Comparison of ENCODE assay signal across 23 mouse cellular contexts in genomic region chr4:95230461-95230860, GRCm38 (mm10).
A peak's percentile ranks its signal among the peaks of the same experiment; 100 is the strongest.
DNase-seq lines count a peak whose midpoint lies in the region; ATAC-seq and TF ChIP-seq lines count a peak whose summit lies in the region.
"Had no signal": no experiment of that assay in that cellular context is flagged by ENCODE, and none has a peak within 500 bp of the region (broad histone marks: within the 10 kb centered on the region; RNA-seq: fewer than 3 reads in every experiment).

No protein-coding gene starts in this region.

- no peak overlapping the region for H3K4me3 ChIP-seq in liver, adult 2 months (ENCODE audit: insufficient read depth, low read depth, low read length)
- H3K4me3 ChIP-seq in liver, embryonic 11.5 days (ENCODE audit: low read depth, low read length), result no peak overlapping the region
- H3K4me3 ChIP-seq: heart, adult 2 months; heart, embryonic 15.5 days; liver, embryonic 13.5 days; myocyte had no signal

- DNase-seq in liver, adult 2 months (ENCODE audit: extremely low read depth, low read depth, low spot score), result peak; percentile 38
- DNase-seq in liver, embryonic 11.5 days (ENCODE audit: low spot score), result no peak
- peak; percentile 27 to 62 for DNase-seq in monocyte, adult 2 months (ENCODE audit: low read depth in 1 of 2, low spot score in 2 of 2)
- no peak for DNase-seq in ovary, postnatal 36 days (ENCODE audit: low spot score)
- no peak for DNase-seq in urinary bladder, postnatal 14 days (ENCODE audit: low spot score)
- DNase-seq in kidney, postnatal 36 days, result no peak
- DNase-seq: adrenal gland, postnatal 10 days; cerebellum, adult 11 months; cerebellum, postnatal 25 days; heart, adult 2 months; kidney, adult 2 months; kidney, postnatal 25 days; liver, embryonic 13.5 days; right cerebral cortex, postnatal 14 days; thymus, adult 18-20 months; thymus, postnatal 4 days had no signal

- H3K36me3 ChIP-seq in liver, adult 2 months (ENCODE audit: control insufficient read depth, insufficient read depth, low read length), result no peaks in the 10 kb centered on the region
- H3K36me3 ChIP-seq in liver, embryonic 11.5 days (ENCODE audit: control insufficient read depth, insufficient read depth, low read length), result no peaks in the 10 kb centered on the region
- H3K36me3 ChIP-seq: heart, embryonic 15.5 days; liver, embryonic 13.5 days had no signal

- no peak overlapping the region for H3K4me2 ChIP-seq in liver, embryonic 11.5 days
- H3K4me2 ChIP-seq: heart, embryonic 15.5 days; liver, embryonic 13.5 days; midbrain, embryonic 11.5 days had no signal

- no peak overlapping the region for H3K27ac ChIP-seq in liver, adult 2 months (replicated peaks; ENCODE audit: insufficient read depth, low read depth, low read length)
- H3K27ac ChIP-seq in liver, embryonic 11.5 days (ENCODE audit: low read depth, low read length), result no peak overlapping the region
- H3K27ac ChIP-seq: heart, adult 2 months; heart, embryonic 15.5 days; liver, embryonic 13.5 days had no signal

- no peaks in the 10 kb centered on the region for H3K79me2 ChIP-seq in liver, adult 2 months (ENCODE audit: control insufficient read depth, insufficient read depth, low read length)

- H3K9me3 ChIP-seq in liver, embryonic 11.5 days (ENCODE audit: control insufficient read depth, low read length), result no peaks in the 10 kb centered on the region
- H3K9me3 ChIP-seq: heart, embryonic 15.5 days; liver, embryonic 13.5 days had no signal

- no peak for ATAC-seq in liver, embryonic 11.5 days (replicated peaks; ENCODE audit: low FRiP score)
- peak; percentile 68 for ATAC-seq in activated CD4-positive, CD25-positive, alpha-beta regulatory T cell, adult 4 months
- ATAC-seq in common myeloid progenitor, adult 5-6 weeks (replicated peaks; ENCODE audit: low read depth, poor library complexity, severe bottlenecking), result peak; percentile 85
- ATAC-seq: lung, postnatal 0 days; Patski had no signal

- no peak for TF ChIP-seq POLR2A in liver, adult 2 months (IDR thresholded peaks at IDR 0.05; ENCODE audit: extremely low read depth, insufficient read depth, low read length)

- WGBS in liver, adult 2 months, result 67% methylated on average over 1 of the region's 1 CpGs
- 58% methylated on average over 1 of the region's 1 CpGs for WGBS in liver, embryonic 11.5 days

- TF ChIP-seq CTCF in liver, adult 2 months (IDR thresholded peaks at IDR 0.05; ENCODE audit: low read depth, low read length), result no peak

- H3K4me1 ChIP-seq in liver, adult 2 months (ENCODE audit: control insufficient read depth, insufficient read depth, low read length), result no peaks in the 10 kb centered on the region
- H3K4me1 ChIP-seq in liver, embryonic 11.5 days (replicated peaks; ENCODE audit: control insufficient read depth, insufficient read depth, low read length), result no peaks in the 10 kb centered on the region
- H3K4me1 ChIP-seq: heart, embryonic 15.5 days; liver, embryonic 13.5 days had no signal

- no peak overlapping the region for H3K9ac ChIP-seq in liver, adult 2 months (ENCODE audit: low read depth, low read length)
- no peak overlapping the region for H3K9ac ChIP-seq in liver, embryonic 11.5 days (ENCODE audit: low read depth, low read length)
- H3K9ac ChIP-seq: heart, embryonic 15.5 days; liver, embryonic 13.5 days had no signal

- no peaks in the 10 kb centered on the region for H3K27me3 ChIP-seq in liver, adult 2 months (ENCODE audit: control insufficient read depth, insufficient read depth, low read length)
- no peaks in the 10 kb centered on the region for H3K27me3 ChIP-seq in liver, embryonic 11.5 days (replicated peaks; ENCODE audit: control insufficient read depth, insufficient read depth, low read length)
- H3K27me3 ChIP-seq: heart, embryonic 15.5 days; liver, embryonic 13.5 days; Patski had no signal

Comparison
In these comparisons a context has a peak if more than half of its experiments do, and no peak if none do; other contexts are left out.
1. DNase-seq: peak in liver, adult 2 months (single experiment) and monocyte, adult 2 months (2 of 2); none in liver, embryonic 11.5 days (single experiment), ovary, postnatal 36 days (single experiment), urinary bladder, postnatal 14 days (single experiment) and kidney, postnatal 36 days (0 of 2).